ENCODE assay signal across 27 mouse cellular contexts in the genomic region with DNA sequence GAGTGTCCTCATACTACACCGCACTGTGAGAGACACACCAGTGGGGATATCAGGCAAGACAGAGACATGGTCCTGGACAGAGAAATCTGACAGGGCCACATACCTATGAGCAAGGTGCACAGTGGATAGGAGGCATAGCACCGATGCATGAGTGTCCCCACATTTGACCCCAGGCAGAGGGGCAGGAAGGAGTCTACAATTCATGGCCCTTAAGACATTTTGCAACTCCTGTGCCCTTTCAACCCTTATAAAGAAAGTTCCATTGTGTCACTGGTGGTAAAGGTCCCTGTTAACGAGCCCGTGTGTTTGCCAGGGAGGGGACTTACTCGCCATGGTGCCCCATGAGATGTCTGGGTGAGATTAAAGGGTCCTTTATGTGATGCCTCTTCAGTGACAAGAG.
"Had no signal": no experiment of that assay in that cellular context is flagged by ENCODE, and none has a peak within 500 bp of the region (broad histone marks: within the 10 kb centered on the region; RNA-seq: fewer than 3 reads in every experiment).

No protein-coding gene starts in this region.

- DNase-seq: gastrocnemius, adult 2 months; gastrocnemius, postnatal 10 days; gastrocnemius, postnatal 25 days; heart, adult 18-20 months; heart, postnatal 10 days; heart, postnatal 4 days; kidney, adult 11 months; kidney, adult 2 months; kidney, adult 9 months; kidney, postnatal 14 days; kidney, postnatal 36 days; layer of hippocampus, adult 9-11 months; layer of hippocampus, postnatal 36 days; left cerebral cortex, postnatal 4 days had no signal

- H3K27me3 ChIP-seq: hindbrain, embryonic 15.5 days had no signal

- H3K27ac ChIP-seq: gastrocnemius, adult 2 months; heart, embryonic 10.5 days; hindbrain, embryonic 10.5 days; hindbrain, embryonic 13.5 days; hindbrain, embryonic 15.5 days; hindbrain, postnatal 0 days; kidney, embryonic 15.5 days; kidney, postnatal 0 days; limb, embryonic 13.5 days; limb, embryonic 15.5 days; liver, embryonic 12.5 days; liver, embryonic 14.5 days had no signal

- H3K4me2 ChIP-seq: heart, embryonic 12.5 days; hindbrain, embryonic 13.5 days; hindbrain, embryonic 15.5 days; kidney, embryonic 15.5 days; limb, embryonic 13.5 days; limb, embryonic 15.5 days; liver, embryonic 12.5 days had no signal

- H3K9ac ChIP-seq: heart, embryonic 12.5 days; hindbrain, embryonic 13.5 days; hindbrain, embryonic 15.5 days; kidney, embryonic 15.5 days; limb, embryonic 13.5 days; limb, embryonic 15.5 days; liver, embryonic 12.5 days; liver, embryonic 14.5 days had no signal

- H3K4me3 ChIP-seq: gastrocnemius, adult 2 months; heart, embryonic 10.5 days; heart, embryonic 12.5 days; hindbrain, embryonic 10.5 days; hindbrain, embryonic 13.5 days; hindbrain, embryonic 15.5 days; kidney, embryonic 15.5 days; limb, embryonic 13.5 days; limb, embryonic 15.5 days; liver, embryonic 12.5 days had no signal

- H3K9me3 ChIP-seq: heart, embryonic 10.5 days; heart, embryonic 12.5 days; hindbrain, embryonic 10.5 days; hindbrain, embryonic 13.5 days; hindbrain, embryonic 15.5 days; kidney, embryonic 15.5 days; limb, embryonic 13.5 days; limb, embryonic 15.5 days; liver, embryonic 12.5 days had no signal

- H3K36me3 ChIP-seq: heart, embryonic 10.5 days; heart, embryonic 12.5 days; hindbrain, embryonic 10.5 days; hindbrain, embryonic 13.5 days; hindbrain, embryonic 15.5 days; kidney, embryonic 15.5 days; limb, embryonic 13.5 days; limb, embryonic 15.5 days; liver, embryonic 12.5 days had no signal

- ATAC-seq: hindbrain, postnatal 0 days; inflammation-experienced regulatory T-cells, adult 6 months; liver, embryonic 12.5 days had no signal
